Mouse (Mus musculus): ENCODE measurements at regions not wholly inside any gene's neighbourhood (a gene's known extent, or its start where the extent isn't known, plus 50 kb on each side); places are given as distances from the start of the nearest gene placed in this dataset.

DNA sequence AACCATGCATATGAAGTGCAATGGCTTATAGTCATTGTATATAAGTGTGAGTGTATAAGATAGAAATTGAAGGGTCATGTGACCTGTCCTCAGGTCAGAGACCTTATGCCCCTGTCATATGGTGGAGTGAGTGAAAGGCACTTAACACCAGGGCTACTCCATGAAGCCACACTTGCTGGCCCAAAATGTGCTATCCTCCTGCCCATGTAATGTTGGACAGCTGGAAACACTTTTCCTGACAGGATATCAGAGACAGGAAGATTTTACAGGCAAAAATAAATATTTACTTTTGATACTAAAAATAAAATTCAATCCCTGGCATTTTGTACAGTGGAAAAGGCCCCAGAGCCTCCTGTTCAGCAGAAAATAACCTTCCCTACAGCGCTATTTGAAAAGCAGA is 94.1 kb upstream of the Pja2 start:
- no peak for TF ChIP-seq CTCF (IDR thresholded peaks at IDR 0.05; ENCODE audit: low read depth)
- no peak for TF ChIP-seq EP300 (IDR thresholded peaks at IDR 0.05; ENCODE audit: low read depth)

Data from liver, postnatal 0 days (tissue).